Mouse (Mus musculus): ENCODE measurements at regions not wholly inside any gene's neighbourhood (a gene's known extent, or its start where the extent isn't known, plus 50 kb on each side); places are given as distances from the start of the nearest gene placed in this dataset.

GRCm38 (mm10) chr9:113528586-113528985, 179.5 kb downstream of the Pdcd6ip start:
- H3K9me3 ChIP-seq (ENCODE audit: control insufficient read depth, low read depth, low read length): no peaks in the 10 kb centered on the region
- no peak overlapping the region for H3K4me2 ChIP-seq (replicated peaks; ENCODE audit: low read depth, low read length)
- no peak overlapping the region for H3K9ac ChIP-seq (replicated peaks; ENCODE audit: low read depth, low read length)
- no peaks in the 10 kb centered on the region for H3K4me1 ChIP-seq (ENCODE audit: control insufficient read depth, insufficient read depth, low read length)
- H3K4me3 ChIP-seq (ENCODE audit: low read depth, low read length): no peak overlapping the region
- ATAC-seq (ENCODE audit: insufficient number of reproducible peaks, insufficient read depth, low FRiP score, low read depth): no peak
- no peaks in the 10 kb centered on the region for H3K27me3 ChIP-seq (ENCODE audit: control insufficient read depth, insufficient read depth, low read length)
- no peak overlapping the region for H3K27ac ChIP-seq (ENCODE audit: low read length)
- WGBS: 75% methylated on average over 2 of the region's 2 CpGs
- H3K36me3 ChIP-seq (ENCODE audit: control insufficient read depth, insufficient read depth, low read length): no peaks in the 10 kb centered on the region

- 65% methylated on average over 3 of the region's 3 CpGs for WGBS
Observed at GRCm38 (mm10) chr9:113524307-113524706, 183.8 kb downstream of the Pdcd6ip start.

GRCm38 (mm10) chr9:113523173-113523572, 184.9 kb downstream of the Pdcd6ip start:
- Histone ChIP-seq H3K9ac (replicated peaks; ENCODE audit: low read depth, low read length) (no peak overlapping the region), H3K4me3 (ENCODE audit: low read depth, low read length) (no peak overlapping the region), H3K36me3 (ENCODE audit: control insufficient read depth, insufficient read depth, low read length) (no peaks in the 10 kb centered on the region), H3K4me2 (replicated peaks; ENCODE audit: low read depth, low read length) (no peak overlapping the region), H3K4me1 (ENCODE audit: control insufficient read depth, insufficient read depth, low read length) (no peaks in the 10 kb centered on the region), H3K9me3 (ENCODE audit: control insufficient read depth, low read depth, low read length) (no peaks in the 10 kb centered on the region), H3K27ac (ENCODE audit: low read length) (no peak overlapping the region), H3K27me3 (ENCODE audit: control insufficient read depth, insufficient read depth, low read length) (no peaks in the 10 kb centered on the region)
- 90% methylated on average over 2 of the region's 2 CpGs for WGBS
- ATAC-seq (ENCODE audit: insufficient number of reproducible peaks, insufficient read depth, low FRiP score, low read depth): no peak

More at GRCm38 (mm10) chr9:113524307-113524706, 183.8 kb downstream of the Pdcd6ip start:
- no peak for ATAC-seq (ENCODE audit: insufficient number of reproducible peaks, insufficient read depth, low FRiP score, low read depth)
- no peak overlapping the region for H3K27ac ChIP-seq (ENCODE audit: low read length)
- no peak overlapping the region for H3K9ac ChIP-seq (replicated peaks; ENCODE audit: low read depth, low read length)
- H3K27me3 ChIP-seq (ENCODE audit: control insufficient read depth, insufficient read depth, low read length): no peaks in the 10 kb centered on the region
- no peaks in the 10 kb centered on the region for H3K4me1 ChIP-seq (ENCODE audit: control insufficient read depth, insufficient read depth, low read length)
- H3K36me3 ChIP-seq (ENCODE audit: control insufficient read depth, insufficient read depth, low read length): no peaks in the 10 kb centered on the region
- H3K4me3 ChIP-seq (ENCODE audit: low read depth, low read length): no peak overlapping the region
- H3K9me3 ChIP-seq (ENCODE audit: control insufficient read depth, low read depth, low read length): no peaks in the 10 kb centered on the region
- no peak overlapping the region for H3K4me2 ChIP-seq (replicated peaks; ENCODE audit: low read depth, low read length)

- H3K27ac ChIP-seq (ENCODE audit: low read length): no peak overlapping the region
- 71% methylated on average over 10 of the region's 10 CpGs for WGBS
- H3K36me3 ChIP-seq (ENCODE audit: control insufficient read depth, insufficient read depth, low read length): no peaks in the 10 kb centered on the region
- H3K4me3 ChIP-seq (ENCODE audit: low read depth, low read length): no peak overlapping the region
- no peaks in the 10 kb centered on the region for H3K27me3 ChIP-seq (ENCODE audit: control insufficient read depth, insufficient read depth, low read length)
- peak; percentile 23; the same call in 1 of the 2 replicates for ATAC-seq (ENCODE audit: insufficient number of reproducible peaks, insufficient read depth, low FRiP score, low read depth)
- H3K4me1 ChIP-seq (ENCODE audit: control insufficient read depth, insufficient read depth, low read length): no peaks in the 10 kb centered on the region
- H3K9me3 ChIP-seq (ENCODE audit: control insufficient read depth, low read depth, low read length): no peaks in the 10 kb centered on the region
- no peak overlapping the region for H3K4me2 ChIP-seq (replicated peaks; ENCODE audit: low read depth, low read length)
- H3K9ac ChIP-seq (replicated peaks; ENCODE audit: low read depth, low read length): no peak overlapping the region
Observed at GRCm38 (mm10) chr9:113519727-113520126, 188.3 kb downstream of the Pdcd6ip start.

GRCm38 (mm10) chr9:113518482-113518881, 189.6 kb downstream of the Pdcd6ip start:
- Histone ChIP-seq H3K27ac (ENCODE audit: low read length) (no peak overlapping the region), H3K9ac (replicated peaks; ENCODE audit: low read depth, low read length) (no peak overlapping the region), H3K36me3 (ENCODE audit: control insufficient read depth, insufficient read depth, low read length) (no peaks in the 10 kb centered on the region), H3K4me3 (ENCODE audit: low read depth, low read length) (no peak overlapping the region), H3K27me3 (ENCODE audit: control insufficient read depth, insufficient read depth, low read length) (no peaks in the 10 kb centered on the region), H3K4me1 (ENCODE audit: control insufficient read depth, insufficient read depth, low read length) (no peaks in the 10 kb centered on the region), H3K9me3 (ENCODE audit: control insufficient read depth, low read depth, low read length) (no peaks in the 10 kb centered on the region), H3K4me2 (replicated peaks; ENCODE audit: low read depth, low read length) (no peak overlapping the region)
- 49% methylated on average over 3 of the region's 3 CpGs for WGBS
- no peak for ATAC-seq (ENCODE audit: insufficient number of reproducible peaks, insufficient read depth, low FRiP score, low read depth)

GRCm38 (mm10) chr9:113517756-113518155, 190.3 kb downstream of the Pdcd6ip start:
- Histone ChIP-seq H3K36me3 (ENCODE audit: control insufficient read depth, insufficient read depth, low read length) (no peaks in the 10 kb centered on the region), H3K27ac (ENCODE audit: low read length) (no peak overlapping the region), H3K4me2 (replicated peaks; ENCODE audit: low read depth, low read length) (no peak overlapping the region), H3K9ac (replicated peaks; ENCODE audit: low read depth, low read length) (no peak overlapping the region), H3K27me3 (ENCODE audit: control insufficient read depth, insufficient read depth, low read length) (no peaks in the 10 kb centered on the region), H3K9me3 (ENCODE audit: control insufficient read depth, low read depth, low read length) (no peaks in the 10 kb centered on the region), H3K4me3 (ENCODE audit: low read depth, low read length) (no peak overlapping the region), H3K4me1 (ENCODE audit: control insufficient read depth, insufficient read depth, low read length) (no peaks in the 10 kb centered on the region)
- 90% methylated on average over 6 of the region's 6 CpGs for WGBS
- no peak for ATAC-seq (ENCODE audit: insufficient number of reproducible peaks, insufficient read depth, low FRiP score, low read depth)

- Histone ChIP-seq H3K27me3 (ENCODE audit: control insufficient read depth, insufficient read depth, low read length) (no peaks in the 10 kb centered on the region), H3K36me3 (ENCODE audit: control insufficient read depth, insufficient read depth, low read length) (no peaks in the 10 kb centered on the region), H3K9me3 (ENCODE audit: control insufficient read depth, low read depth, low read length) (no peaks in the 10 kb centered on the region), H3K27ac (ENCODE audit: low read length) (no peak overlapping the region), H3K4me2 (replicated peaks; ENCODE audit: low read depth, low read length) (no peak overlapping the region), H3K4me1 (ENCODE audit: control insufficient read depth, insufficient read depth, low read length) (no peaks in the 10 kb centered on the region), H3K4me3 (ENCODE audit: low read depth, low read length) (no peak overlapping the region), H3K9ac (replicated peaks; ENCODE audit: low read depth, low read length) (no peak overlapping the region)
- ATAC-seq (ENCODE audit: insufficient number of reproducible peaks, insufficient read depth, low FRiP score, low read depth): no peak
- 83% methylated on average over 6 of the region's 6 CpGs for WGBS
Observed at GRCm38 (mm10) chr9:113515703-113516020, 192.4 kb downstream of the Pdcd6ip start.

- ATAC-seq (ENCODE audit: insufficient number of reproducible peaks, insufficient read depth, low FRiP score, low read depth): no peak
- Histone ChIP-seq H3K9me3 (ENCODE audit: control insufficient read depth, low read depth, low read length) (no peaks in the 10 kb centered on the region), H3K36me3 (ENCODE audit: control insufficient read depth, insufficient read depth, low read length) (no peaks in the 10 kb centered on the region), H3K27me3 (ENCODE audit: control insufficient read depth, insufficient read depth, low read length) (no peaks in the 10 kb centered on the region), H3K27ac (ENCODE audit: low read length) (no peak overlapping the region), H3K4me3 (ENCODE audit: low read depth, low read length) (no peak overlapping the region), H3K4me1 (ENCODE audit: control insufficient read depth, insufficient read depth, low read length) (no peaks in the 10 kb centered on the region), H3K9ac (replicated peaks; ENCODE audit: low read depth, low read length) (no peak overlapping the region), H3K4me2 (replicated peaks; ENCODE audit: low read depth, low read length) (no peak overlapping the region)
- 75% methylated on average over 23 of the region's 23 CpGs for WGBS
Observed at GRCm38 (mm10) chr9:113514846-113515702, 193.0 kb downstream of the Pdcd6ip start.

GRCm38 (mm10) chr9:113511302-113511701, 196.8 kb downstream of the Pdcd6ip start:
- Histone ChIP-seq H3K4me1 (ENCODE audit: control insufficient read depth, insufficient read depth, low read length) (no peaks in the 10 kb centered on the region), H3K4me3 (ENCODE audit: low read depth, low read length) (no peak overlapping the region), H3K36me3 (ENCODE audit: control insufficient read depth, insufficient read depth, low read length) (no peaks in the 10 kb centered on the region), H3K4me2 (replicated peaks; ENCODE audit: low read depth, low read length) (no peak overlapping the region), H3K27me3 (ENCODE audit: control insufficient read depth, insufficient read depth, low read length) (no peaks in the 10 kb centered on the region), H3K9ac (replicated peaks; ENCODE audit: low read depth, low read length) (no peak overlapping the region), H3K9me3 (ENCODE audit: control insufficient read depth, low read depth, low read length) (no peaks in the 10 kb centered on the region), H3K27ac (ENCODE audit: low read length) (no peak overlapping the region)
- WGBS: 85% methylated on average over 5 of the region's 5 CpGs
- no peak for ATAC-seq (ENCODE audit: insufficient number of reproducible peaks, insufficient read depth, low FRiP score, low read depth)
